Mouse (Mus musculus) neural tube, embryonic 15.5 days (tissue): Measurements from ENCODE around the gene Sema4b. TPM values are rescaled to one million over a fixed set of nuclear protein-coding genes. Genes with fewer than 3 reads are reported as not detected.

Experiments
- ATAC-seq: fragments of 200-750 bp; cut with Nextera tagmentation; 2 replicates; pipeline ENCODE4 v1.8.0; 2017; ENCODE audit warnings: mild to moderate bottlenecking, moderate TSS enrichment, moderate library complexity; ENCODE audit not compliant: low FRiP score
- H3K27ac ChIP-seq: fragments of 300-500 bp; sonication (generic); replicated peaks from 2 replicates; pipeline ENCODE4 v1.5.1; 2015; ENCODE audit warnings: mild to moderate bottlenecking, inconsistent platforms
- H3K27me3 ChIP-seq: fragments of 300-500 bp; sonication (generic); replicated peaks from 2 replicates; pipeline ENCODE4 v1.6.1; 2015; ENCODE audit warnings: inconsistent platforms
- H3K36me3 ChIP-seq: fragments of 300-500 bp; sonication (generic); 2 replicates; pipeline ENCODE4 v1.6.1; 2015; ENCODE audit warnings: inconsistent platforms
- H3K4me1 ChIP-seq: fragments of 300-500 bp; sonication (generic); 2 replicates; pipeline ENCODE4 v1.6.1; 2015; ENCODE audit warnings: inconsistent platforms
- H3K4me2 ChIP-seq: fragments of 300-500 bp; sonication (generic); 2 replicates; pipeline ENCODE4 v1.6.1; 2015; ENCODE audit warnings: inconsistent platforms, mild to moderate bottlenecking, moderate library complexity
- H3K4me3 ChIP-seq: fragments of 300-500 bp; sonication (generic); replicated peaks from 2 replicates; pipeline ENCODE4 v1.5.1; 2015; ENCODE audit warnings: mild to moderate bottlenecking, inconsistent platforms
- H3K9ac ChIP-seq: fragments of 300-500 bp; sonication (generic); replicated peaks from 2 replicates; pipeline ENCODE4 v1.6.1; 2015; ENCODE audit warnings: mild to moderate bottlenecking, inconsistent platforms
- H3K9me3 ChIP-seq: fragments of 300-500 bp; sonication (generic); replicated peaks from 2 replicates; pipeline ENCODE4 v1.6.1; 2016; ENCODE audit warnings: inconsistent platforms
- WGBS: fragments of 180-500 bp; shearing (Covaris S2); methylation state at CpG from one replicate; pipeline ENCODE4 v1.1.7; 2015; ENCODE audit warnings: mixed read lengths; 5-methylcytosine and 5-hydroxymethylcytosine counted together
- polyA plus RNA-seq: library from polyadenylated mRNA; unstranded; fragments of >200 nt; fragmentation: Nextera tagmentation; extraction: Ambion mirVana; gene quantifications from 2 replicates; pipeline ENCODE4 v1.2.1, GENCODE M21; 2015

The Sema4b gene
- polyA plus RNA-seq, 1 experiment from 2014 or later, result 25.8 TPM

DNA sequence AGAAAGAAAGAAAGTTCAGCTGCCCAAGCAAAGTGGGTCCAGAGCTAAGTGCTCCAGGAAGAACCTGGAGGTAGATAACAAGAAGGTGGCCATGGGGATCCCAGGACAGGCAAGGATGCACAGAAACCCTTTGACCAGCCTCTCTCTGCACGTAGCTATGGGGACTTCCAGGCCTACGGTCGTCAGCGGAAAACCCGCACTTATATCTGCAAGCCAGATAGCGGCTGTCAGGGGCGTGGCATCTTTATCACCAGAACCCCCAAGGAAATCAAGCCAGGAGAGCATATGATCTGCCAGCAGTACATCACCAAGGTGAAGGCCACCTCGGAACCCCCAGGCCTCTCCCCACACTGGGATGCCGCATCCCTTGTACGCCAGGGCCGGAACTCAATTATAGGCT, 66.2 kb downstream of the Sema4b start:
- 84% methylated on average over 11 of the region's 11 CpGs for WGBS
- no peaks in the 10 kb centered on the region for H3K9me3 ChIP-seq
- H3K4me3 ChIP-seq, result no peak overlapping the region
- ATAC-seq, result no peak
- no peaks in the 10 kb centered on the region for H3K4me1 ChIP-seq
- no peak overlapping the region for H3K9ac ChIP-seq
- no peak overlapping the region for H3K27ac ChIP-seq
- no peaks in the 10 kb centered on the region for H3K36me3 ChIP-seq
- H3K27me3 ChIP-seq, result peaks cover 10% of the 10 kb centered on the region
- H3K4me2 ChIP-seq, result no peak overlapping the region

DNA sequence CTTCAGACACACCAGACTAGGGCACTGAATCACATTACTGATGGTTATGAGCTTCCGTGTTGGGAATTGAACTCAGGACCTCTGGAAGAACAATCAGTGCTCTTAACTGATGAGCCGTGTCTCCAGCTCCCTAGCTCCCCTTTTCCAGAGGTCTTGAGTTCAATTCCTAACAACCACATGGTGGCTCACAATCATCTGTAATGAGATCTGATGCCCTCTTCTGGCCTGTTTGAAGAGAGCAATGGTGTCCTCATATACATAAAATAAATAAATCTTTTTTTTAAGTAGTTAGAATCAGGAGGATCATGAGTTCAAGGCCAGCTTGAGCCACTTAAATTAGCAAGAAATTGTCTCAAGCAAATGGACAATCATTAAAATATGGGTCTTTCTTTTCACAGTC, 69.3 kb downstream of the Sema4b start:
- H3K4me3 ChIP-seq, result no peak overlapping the region
- WGBS, result 79% methylated on average over 2 of the region's 2 CpGs
- H3K4me2 ChIP-seq, result no peak overlapping the region
- H3K27ac ChIP-seq, result no peak overlapping the region
- peaks cover 33% of the 10 kb centered on the region for H3K27me3 ChIP-seq
- peaks cover 6% of the 10 kb centered on the region for H3K4me1 ChIP-seq
- no peaks in the 10 kb centered on the region for H3K36me3 ChIP-seq
- no peaks in the 10 kb centered on the region for H3K9me3 ChIP-seq
- ATAC-seq, result no peak
- no peak overlapping the region for H3K9ac ChIP-seq

DNA sequence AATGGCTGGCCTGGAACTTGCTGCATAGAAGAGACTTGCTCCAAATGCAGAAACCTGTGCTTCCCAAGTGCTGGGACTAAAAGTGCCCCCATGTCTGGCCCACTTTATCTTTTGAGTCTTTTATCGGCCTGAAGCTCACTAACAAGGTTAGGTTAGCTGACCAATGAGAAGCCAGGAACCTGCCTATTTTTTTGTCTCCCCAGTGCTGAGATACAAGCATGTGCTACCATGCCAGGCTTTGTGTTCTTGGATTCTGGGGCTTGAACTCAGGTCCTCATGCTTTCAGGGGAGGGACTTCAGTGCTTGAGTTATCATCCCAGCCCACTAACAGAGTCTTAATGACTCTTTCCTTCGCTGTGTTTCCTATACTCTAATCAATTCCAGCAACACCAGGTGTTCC, 71.1 kb downstream of the Sema4b start:
- Histone ChIP-seq H3K4me2 (no peak overlapping the region), H3K9ac (no peak overlapping the region), H3K36me3 (no peaks in the 10 kb centered on the region), H3K4me3 (no peak overlapping the region), H3K27me3 (peaks cover 33% of the 10 kb centered on the region), H3K27ac (no peak overlapping the region), H3K9me3 (no peaks in the 10 kb centered on the region), H3K4me1 (peaks cover 16% of the 10 kb centered on the region)
- 72% methylated on average over 2 of the region's 2 CpGs for WGBS
- ATAC-seq, result no peak

DNA sequence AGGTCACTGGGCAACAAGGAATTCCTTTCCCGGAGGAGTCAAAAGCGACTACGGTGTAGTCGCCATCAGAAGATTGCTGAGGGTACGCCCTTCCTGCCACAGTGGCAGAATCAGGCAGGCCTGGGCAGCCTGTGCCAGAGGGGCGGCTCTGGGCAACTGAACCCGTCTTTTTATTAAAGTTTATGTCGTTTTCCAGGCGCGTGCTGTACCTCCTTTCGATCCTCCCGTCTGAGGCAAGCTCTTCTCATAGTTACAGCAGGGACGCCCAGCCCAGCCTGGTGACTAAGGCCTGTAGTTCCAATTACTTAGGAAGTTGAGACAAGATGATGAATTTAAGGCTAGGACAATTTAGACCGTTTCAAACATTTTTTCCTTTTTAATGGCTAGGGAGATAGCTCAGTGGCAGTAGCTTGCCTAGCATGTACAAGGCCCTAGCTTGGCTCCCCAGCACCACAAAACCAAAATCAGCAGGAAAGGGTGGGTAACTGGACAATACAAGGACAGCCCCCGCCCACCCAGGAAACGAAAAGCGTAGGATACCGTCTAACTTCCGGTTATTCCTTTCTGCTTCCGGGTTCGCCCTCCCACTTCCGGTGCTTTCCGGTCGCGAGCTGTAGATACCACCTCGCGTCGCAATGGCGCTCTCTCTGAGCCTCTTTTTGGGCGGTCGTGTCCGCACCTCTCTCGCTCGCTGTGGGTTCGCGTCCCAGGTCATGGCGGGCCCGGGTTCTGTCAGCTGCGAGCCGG, 74.2 kb downstream of the Sema4b start, which contains the start of gene Ngrn:
Gene Ngrn, plus strand, starts transcription at position 591 of the 747 bp plus-strand sequence.
- H3K36me3 ChIP-seq, result peaks cover 21% of the 10 kb centered on the region
- H3K4me2 ChIP-seq, result peak within 1 kb of the TSS; percentile 89
- H3K9me3 ChIP-seq, result no peaks in the 10 kb centered on the region
- H3K27ac ChIP-seq, result peak within 1 kb of the TSS; percentile 81
- H3K4me1 ChIP-seq, result peaks cover 21% of the 10 kb centered on the region
- H3K9ac ChIP-seq, result peak within 1 kb of the TSS; percentile 89
- peak; percentile 89 for ATAC-seq
- peaks cover 33% of the 10 kb centered on the region for H3K27me3 ChIP-seq
- 26% methylated on average over 40 of the region's 40 CpGs for WGBS
- H3K4me3 ChIP-seq, result peak within 1 kb of the TSS; percentile 95

DNA sequence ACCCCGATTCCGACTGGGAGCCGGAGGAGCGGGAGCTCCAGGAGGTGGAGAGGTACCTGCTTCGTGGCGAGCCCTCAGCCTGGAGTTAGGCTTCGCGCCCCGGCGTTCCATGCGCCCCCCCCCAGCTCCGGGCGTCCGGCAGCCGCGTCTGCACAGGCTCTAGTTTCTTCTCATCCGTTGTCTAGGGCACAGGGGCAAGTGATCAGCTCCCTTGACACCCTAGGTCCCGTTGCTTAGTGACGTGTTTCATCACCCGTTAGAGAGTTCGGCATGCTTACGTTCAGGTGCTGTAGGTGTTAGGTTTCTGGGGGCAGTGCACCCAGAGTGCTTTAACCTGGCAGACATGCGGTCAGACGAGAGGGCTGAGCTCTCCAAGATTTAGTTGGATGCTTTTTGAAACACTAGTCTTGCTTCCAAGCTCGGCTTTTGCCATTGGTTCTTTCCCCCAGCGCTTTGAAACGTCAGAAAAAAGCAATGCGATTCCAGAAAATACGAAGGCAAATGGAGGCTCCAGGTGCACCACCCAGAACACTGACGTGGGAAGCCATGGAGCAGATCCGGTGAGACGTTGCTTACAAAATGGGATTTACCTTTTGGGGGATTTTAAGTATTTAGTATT, 74.8 kb downstream of the Sema4b start:
- Histone ChIP-seq H3K9ac (peak overlapping the region; percentile 89), H3K4me1 (peaks cover 21% of the 10 kb centered on the region), H3K27me3 (peaks cover 33% of the 10 kb centered on the region), H3K4me2 (peak overlapping the region; percentile 89), H3K4me3 (peak overlapping the region; percentile 95), H3K9me3 (no peaks in the 10 kb centered on the region), H3K36me3 (peaks cover 28% of the 10 kb centered on the region), H3K27ac (peak overlapping the region; percentile 81)
- peak; percentile 67 for ATAC-seq
- under 1% methylated on average over 32 of the region's 32 CpGs for WGBS

DNA sequence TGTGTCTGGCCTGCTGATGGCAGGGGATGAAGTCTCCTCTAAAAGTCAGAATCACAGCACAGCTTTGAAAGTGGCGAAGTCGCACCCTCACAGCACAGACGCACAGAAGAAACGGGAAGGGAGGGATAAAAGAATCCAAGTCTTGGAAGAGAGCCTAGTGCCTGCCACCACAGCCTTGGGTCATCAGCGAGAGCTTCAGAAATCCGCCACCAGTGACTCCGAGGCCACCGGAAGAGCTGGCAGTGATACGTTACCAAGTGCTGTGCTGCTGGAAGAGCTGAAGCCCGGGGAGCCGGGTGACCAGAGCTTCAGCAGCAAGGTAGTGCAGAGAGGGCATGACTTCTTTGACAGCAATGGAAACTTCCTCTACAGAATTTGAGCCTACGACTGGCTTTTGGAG, 78.0 kb downstream of the Sema4b start:
- H3K36me3 ChIP-seq, result peaks cover 33% of the 10 kb centered on the region
- no peak for ATAC-seq
- no peaks in the 10 kb centered on the region for H3K9me3 ChIP-seq
- H3K4me1 ChIP-seq, result peaks cover 30% of the 10 kb centered on the region
- no peak overlapping the region for H3K4me2 ChIP-seq
- H3K9ac ChIP-seq, result no peak overlapping the region
- H3K4me3 ChIP-seq, result no peak overlapping the region
- WGBS, result 94% methylated on average over 12 of the region's 12 CpGs
- peaks cover 5% of the 10 kb centered on the region; the same call in 1 of the 2 replicates for H3K27me3 ChIP-seq
- H3K27ac ChIP-seq, result no peak overlapping the region

DNA sequence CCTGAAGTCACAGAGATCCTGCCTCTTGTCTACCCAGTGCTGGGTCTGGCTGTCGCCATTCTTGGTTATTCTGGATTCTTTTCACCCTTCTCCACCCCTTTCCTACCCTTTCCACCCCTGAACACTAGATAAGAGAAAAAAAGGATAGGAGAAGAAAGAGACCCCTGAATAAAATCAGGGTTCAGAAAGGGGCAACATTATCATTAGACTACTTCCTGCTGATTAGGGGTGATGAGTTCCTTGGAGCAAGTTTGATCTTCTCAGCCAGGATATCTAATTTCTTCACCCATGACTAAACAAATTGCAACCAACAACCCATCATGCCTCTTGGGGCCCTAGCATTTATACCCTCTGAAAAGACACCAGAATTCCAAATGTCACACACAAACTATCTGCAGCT, 81.1 kb downstream of the Sema4b start:
- Histone ChIP-seq H3K4me1 (peaks cover 34% of the 10 kb centered on the region), H3K36me3 (peaks cover 42% of the 10 kb centered on the region), H3K9me3 (no peaks in the 10 kb centered on the region), H3K4me3 (no peak overlapping the region), H3K4me2 (no peak overlapping the region), H3K27ac (no peak overlapping the region), H3K27me3 (no peaks in the 10 kb centered on the region), H3K9ac (no peak overlapping the region)
- ATAC-seq, result no peak
- 90% methylated on average over 1 of the region's 1 CpGs for WGBS

DNA sequence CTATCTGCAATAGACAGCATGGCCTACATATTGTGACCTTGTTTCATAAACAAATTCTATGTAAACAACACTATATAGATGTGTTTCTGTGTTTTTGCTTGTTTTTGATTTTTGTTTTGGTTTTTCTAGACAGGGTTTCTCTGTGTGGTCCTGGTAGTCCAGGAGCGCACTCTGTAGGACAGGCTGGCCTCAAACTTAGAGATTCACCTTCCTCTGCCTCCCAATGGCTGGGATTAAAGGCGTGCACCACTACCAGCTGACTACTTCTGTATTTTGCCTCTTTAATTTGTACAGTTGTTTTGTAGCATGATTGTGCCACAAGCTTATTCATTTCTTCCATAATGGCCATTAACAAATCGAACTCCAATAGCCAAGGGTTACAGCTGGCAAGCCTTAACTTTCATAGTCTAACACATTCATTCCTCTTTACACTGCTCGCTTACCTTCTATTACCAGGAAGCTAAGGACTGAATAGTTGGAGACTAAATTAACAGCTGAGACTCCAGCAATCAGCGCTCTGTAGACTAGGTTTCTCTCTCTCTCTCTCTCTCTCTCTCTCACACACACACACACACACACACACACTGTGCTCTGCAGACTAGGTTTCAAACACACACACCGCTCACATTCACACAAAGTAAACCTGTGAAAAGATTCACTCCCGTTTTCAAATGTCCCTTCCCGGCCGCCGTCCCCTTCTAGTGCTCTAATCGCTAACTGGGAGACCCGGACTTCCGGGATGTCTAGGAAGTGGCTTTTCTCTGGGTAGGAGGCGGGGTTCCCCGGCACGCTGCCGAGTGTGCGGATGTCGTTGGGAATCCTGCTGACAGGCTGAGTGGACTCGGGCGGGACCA, 82.5 kb downstream of the Sema4b start, which contains the start of gene Vps33b:
Gene Vps33b, plus strand, starts transcription at position 753 of the 854 bp plus-strand sequence.
- H3K4me2 ChIP-seq, result peak within 1 kb of the TSS; percentile 79
- 4% methylated on average over 21 of the region's 21 CpGs for WGBS
- H3K27me3 ChIP-seq, result no peaks in the 10 kb centered on the region
- peak within 1 kb of the TSS; percentile 85 for H3K4me3 ChIP-seq
- H3K9ac ChIP-seq, result peak within 1 kb of the TSS; percentile 80
- H3K4me1 ChIP-seq, result peaks cover 29% of the 10 kb centered on the region
- peak; percentile 90 for ATAC-seq
- peak within 1 kb of the TSS; percentile 79 for H3K27ac ChIP-seq
- peaks cover 51% of the 10 kb centered on the region for H3K36me3 ChIP-seq
- no peaks in the 10 kb centered on the region for H3K9me3 ChIP-seq

DNA sequence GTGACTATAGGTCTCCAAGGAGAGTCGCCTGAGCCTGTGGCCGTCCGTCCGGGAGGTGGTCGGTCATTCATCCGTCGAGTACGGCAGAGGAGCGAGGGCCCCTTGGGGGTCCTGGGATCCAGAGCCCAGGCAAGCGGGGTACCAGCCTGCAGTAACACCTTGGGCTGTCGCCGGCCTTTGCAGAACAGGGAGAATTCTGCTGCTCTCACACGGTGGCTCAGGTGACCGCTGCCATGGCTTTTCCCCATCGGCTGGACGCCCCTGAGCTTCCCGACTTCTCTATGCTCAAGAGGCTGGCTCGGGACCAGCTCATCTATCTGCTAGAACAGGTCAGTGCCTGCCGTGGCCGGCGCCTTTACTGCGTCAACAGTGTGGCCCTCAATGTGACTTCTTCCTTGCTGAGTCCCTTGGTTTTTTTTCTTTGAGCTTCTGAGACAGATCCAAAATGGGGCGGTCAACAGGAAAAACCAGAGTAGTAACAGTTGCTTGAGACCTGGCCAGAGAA, 83.2 kb downstream of the Sema4b start:
- Histone ChIP-seq H3K27me3 (no peaks in the 10 kb centered on the region), H3K4me2 (peak overlapping the region; percentile 79), H3K9ac (peak overlapping the region; percentile 80), H3K36me3 (peaks cover 51% of the 10 kb centered on the region), H3K4me3 (peak overlapping the region; percentile 85), H3K4me1 (peaks cover 29% of the 10 kb centered on the region), H3K27ac (peak overlapping the region; percentile 79), H3K9me3 (no peaks in the 10 kb centered on the region; the same call in 1 of the 2 replicates)
- peak; percentile 71 for ATAC-seq
- under 1% methylated on average over 23 of the region's 23 CpGs for WGBS

DNA sequence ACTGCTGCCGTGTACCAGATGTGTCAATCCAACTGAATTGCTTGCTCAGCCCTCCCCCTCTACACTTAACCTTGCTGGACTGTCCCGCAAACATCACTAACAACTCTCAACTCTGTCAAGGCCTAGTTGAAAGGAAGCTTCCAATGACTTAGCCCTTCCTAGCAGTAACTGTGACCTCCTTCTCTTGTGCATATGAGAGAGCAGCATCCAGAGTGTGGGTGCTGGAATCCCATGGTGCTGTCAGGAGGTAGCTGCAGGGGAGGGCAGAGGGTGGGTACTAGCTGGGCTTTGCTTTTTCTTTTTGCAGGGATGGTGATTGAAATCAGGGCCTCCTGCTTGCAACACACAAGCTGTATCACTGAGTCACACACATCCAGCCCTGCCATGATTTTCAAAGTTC, 86.8 kb downstream of the Sema4b start:
- no peak for ATAC-seq
- H3K4me3 ChIP-seq, result no peak overlapping the region
- H3K4me2 ChIP-seq, result no peak overlapping the region
- H3K27me3 ChIP-seq, result no peaks in the 10 kb centered on the region
- peaks cover 63% of the 10 kb centered on the region for H3K36me3 ChIP-seq
- WGBS, result 93% methylated on average over 2 of the region's 2 CpGs
- H3K27ac ChIP-seq, result no peak overlapping the region
- H3K4me1 ChIP-seq, result peaks cover 26% of the 10 kb centered on the region
- H3K9me3 ChIP-seq, result no peaks in the 10 kb centered on the region; the same call in 1 of the 2 replicates
- H3K9ac ChIP-seq, result no peak overlapping the region
